Mouse (Mus musculus) intestine, embryonic 16.5 days (tissue): ENCODE data around the gene Mipol1. TPM values are rescaled to one million over a fixed set of nuclear protein-coding genes. Genes with fewer than 3 reads are reported as not detected.
A peak's percentile ranks its signal among the peaks of the same experiment; 100 is the strongest.

Experiments
- ATAC-seq: fragments of 200-750 bp; cut with Nextera tagmentation; 2 replicates; pipeline ENCODE4 v1.8.0; 2017; ENCODE audit warnings: moderate TSS enrichment, moderate library complexity
- H3K27ac ChIP-seq: fragments of 300-500 bp; sonication (generic); 2 replicates; pipeline ENCODE4 v1.5.1; 2014; ENCODE audit warnings: mild to moderate bottlenecking, low read length
- H3K27me3 ChIP-seq: fragments of 300-500 bp; sonication (generic); replicated peaks from 2 replicates; pipeline ENCODE4 v1.6.1; 2014; ENCODE audit warnings: low read length, control low read depth, mixed read lengths; ENCODE audit not compliant: control insufficient read depth, insufficient read depth
- H3K36me3 ChIP-seq: fragments of 300-500 bp; sonication (generic); 2 replicates; pipeline ENCODE4 v1.6.1; 2014; ENCODE audit warnings: low read length, control low read depth; ENCODE audit not compliant: control insufficient read depth, insufficient read depth
- H3K4me1 ChIP-seq: fragments of 300-500 bp; sonication (generic); 2 replicates; pipeline ENCODE4 v1.6.1; 2014; ENCODE audit warnings: low read length, control low read depth, mixed read lengths; ENCODE audit not compliant: control insufficient read depth, insufficient read depth
- H3K4me2 ChIP-seq: fragments of 300-500 bp; sonication (generic); 2 replicates; pipeline ENCODE4 v1.6.1; 2014; ENCODE audit warnings: low read depth, low read length, control low read depth
- H3K4me3 ChIP-seq: fragments of 300-500 bp; sonication (generic); 2 replicates; pipeline ENCODE4 v1.5.1; 2014; ENCODE audit warnings: mild to moderate bottlenecking, low read length
- H3K9ac ChIP-seq: fragments of 300-500 bp; sonication (generic); 2 replicates; pipeline ENCODE4 v1.6.1; 2014; ENCODE audit warnings: low read depth, low read length
- H3K9me3 ChIP-seq: fragments of 300-500 bp; sonication (generic); 2 replicates; pipeline ENCODE4 v1.6.1; 2016; ENCODE audit warnings: low read length, control low read depth; ENCODE audit not compliant: control insufficient read depth
- WGBS: fragments of 180-500 bp; shearing (Covaris S2); extraction: QIAGEN DNeasy Blood & Tissue Kit; methylation state at CpG from one replicate; pipeline ENCODE4 v1.1.7; 2014; 5-methylcytosine and 5-hydroxymethylcytosine counted together
- polyA plus RNA-seq: library from polyadenylated mRNA; unstranded; fragments of >200 nt; fragmentation: Nextera tagmentation; extraction: Ambion mirVana; gene quantifications from 2 replicates; pipeline ENCODE4 v1.2.1, GENCODE M21; 2015

The Mipol1 gene
- polyA plus RNA-seq, 1 experiment from 2014 or later, result 9.9 TPM

- peaks cover 4% of the 10 kb centered on the region; the same call in 1 of the 2 replicates for H3K4me1 ChIP-seq
- WGBS, result 44% methylated on average over 10 of the region's 10 CpGs
- ATAC-seq, result peak; percentile 87
- H3K9ac ChIP-seq, result no peak overlapping the region
- no peaks in the 10 kb centered on the region for H3K36me3 ChIP-seq
- H3K4me3 ChIP-seq, result no peak overlapping the region
- H3K9me3 ChIP-seq, result no peaks in the 10 kb centered on the region
- H3K27me3 ChIP-seq, result no peaks in the 10 kb centered on the region
- no peak overlapping the region for H3K27ac ChIP-seq
- 0 out of 2 replicates have a peak overlapping the region, but pooled peaks have one; percentile 16 for H3K4me2 ChIP-seq
Observed at GRCm38 (mm10) chr12:57444281-57444903, 214.2 kb downstream of the Mipol1 start.

- Histone ChIP-seq H3K9ac (no peak overlapping the region), H3K9me3 (no peaks in the 10 kb centered on the region), H3K27me3 (no peaks in the 10 kb centered on the region), H3K4me3 (no peak overlapping the region), H3K4me2 (no peak overlapping the region), H3K27ac (no peak overlapping the region; the same call in 1 of the 2 replicates), H3K36me3 (no peaks in the 10 kb centered on the region), H3K4me1 (peaks cover 4% of the 10 kb centered on the region; the same call in 1 of the 2 replicates)
- no peak for ATAC-seq
- WGBS, result 54% methylated on average over 3 of the region's 3 CpGs
Observed at GRCm38 (mm10) chr12:57447331-57447730, 217.1 kb downstream of the Mipol1 start.

DNA sequence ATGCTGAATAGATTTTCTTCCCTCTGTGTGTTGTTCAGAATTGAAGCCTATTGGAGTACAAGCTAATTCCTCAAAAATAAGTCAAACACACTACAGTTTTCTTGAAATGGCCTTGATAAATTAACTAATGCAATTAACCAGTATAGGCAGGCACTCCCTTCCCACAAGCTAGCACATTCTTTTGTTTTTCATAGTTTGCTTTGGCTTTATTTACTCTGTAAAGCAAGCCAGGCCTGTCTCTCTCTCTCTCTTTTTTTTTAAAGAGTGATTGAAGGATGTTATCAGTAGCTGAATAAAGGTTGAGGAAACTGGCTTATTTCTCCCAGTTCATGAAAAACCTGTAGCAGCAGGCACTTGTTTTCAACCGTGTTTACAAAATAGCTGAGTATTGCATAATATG, 219.1 kb downstream of the Mipol1 start:
- H3K4me2 ChIP-seq, result no peak overlapping the region
- no peaks in the 10 kb centered on the region for H3K9me3 ChIP-seq
- no peak overlapping the region for H3K4me3 ChIP-seq
- H3K27ac ChIP-seq, result no peak overlapping the region
- no peak overlapping the region for H3K9ac ChIP-seq
- no peak for ATAC-seq
- 58% methylated on average over 1 of the region's 1 CpGs for WGBS
- H3K36me3 ChIP-seq, result no peaks in the 10 kb centered on the region
- peaks cover 4% of the 10 kb centered on the region; the same call in 1 of the 2 replicates for H3K4me1 ChIP-seq
- H3K27me3 ChIP-seq, result no peaks in the 10 kb centered on the region

GRCm38 (mm10) chr12:57450017-57450583, 219.9 kb downstream of the Mipol1 start:
- Histone ChIP-seq H3K9ac (no peak overlapping the region), H3K4me1 (peaks cover 4% of the 10 kb centered on the region; the same call in 1 of the 2 replicates), H3K9me3 (no peaks in the 10 kb centered on the region), H3K36me3 (no peaks in the 10 kb centered on the region), H3K4me2 (no peak overlapping the region), H3K27ac (no peak overlapping the region), H3K4me3 (no peak overlapping the region), H3K27me3 (no peaks in the 10 kb centered on the region)
- no peak for ATAC-seq
- 84% methylated on average over 5 of the region's 5 CpGs for WGBS

DNA sequence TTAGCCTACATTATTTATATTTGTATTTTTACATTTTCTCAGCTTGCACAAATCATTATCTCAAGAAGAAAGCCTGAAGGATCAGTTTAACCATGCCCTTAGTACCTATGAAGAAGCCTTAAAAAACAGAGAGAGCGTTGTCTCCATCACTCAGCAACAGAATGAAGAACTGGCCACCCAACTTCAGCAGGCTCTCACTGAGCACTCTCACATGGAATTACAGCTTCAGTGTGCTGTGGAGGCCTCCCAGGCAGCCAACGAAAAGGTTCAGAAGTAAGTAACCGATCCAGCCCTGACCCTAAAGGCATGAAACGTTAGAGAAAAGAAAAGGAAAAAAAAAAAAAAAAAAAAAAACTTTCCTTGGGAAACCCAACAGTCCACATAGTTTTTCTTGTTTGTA, 226.7 kb downstream of the Mipol1 start:
- 42% methylated on average over 4 of the region's 4 CpGs for WGBS
- H3K4me3 ChIP-seq, result no peak overlapping the region

DNA sequence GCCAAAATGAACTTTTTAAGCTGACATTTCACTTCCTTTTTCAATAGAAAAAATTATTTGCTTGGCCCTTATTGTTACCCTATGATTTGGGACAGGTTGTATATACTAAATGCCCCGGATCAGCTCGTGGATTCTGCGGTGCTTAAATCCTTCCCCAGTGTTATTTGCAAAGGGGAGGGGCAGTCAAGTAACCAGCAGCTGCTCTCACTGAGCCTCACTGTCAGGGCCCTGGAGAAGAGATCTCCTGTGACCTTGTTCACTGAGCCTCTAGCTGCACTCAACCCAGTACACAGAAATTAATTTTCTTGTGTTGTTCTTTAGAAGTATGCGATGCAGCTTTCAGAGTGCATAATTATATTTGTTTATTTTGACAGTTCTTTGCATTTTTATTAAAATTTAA, 227.1 kb downstream of the Mipol1 start:
- WGBS, result 26% methylated on average over 4 of the region's 4 CpGs
- Histone ChIP-seq H3K27me3 (no peaks in the 10 kb centered on the region), H3K4me3 (no peak overlapping the region), H3K9me3 (no peaks in the 10 kb centered on the region), H3K9ac (no peak overlapping the region), H3K27ac (no peak overlapping the region), H3K36me3 (no peaks in the 10 kb centered on the region), H3K4me2 (no peak overlapping the region), H3K4me1 (no peaks in the 10 kb centered on the region)
- ATAC-seq, result no peak

More for the DNA sequence above, 226.7 kb downstream of the Mipol1 start:
- no peak overlapping the region for H3K27ac ChIP-seq
- H3K4me2 ChIP-seq, result no peak overlapping the region
- no peaks in the 10 kb centered on the region for H3K36me3 ChIP-seq
- H3K27me3 ChIP-seq, result no peaks in the 10 kb centered on the region
- no peaks in the 10 kb centered on the region for H3K9me3 ChIP-seq
- ATAC-seq, result no peak
- H3K9ac ChIP-seq, result no peak overlapping the region
- H3K4me1 ChIP-seq, result no peaks in the 10 kb centered on the region

GRCm38 (mm10) chr12:57464520-57465334, 234.5 kb downstream of the Mipol1 start:
- Histone ChIP-seq H3K4me2 (no peak overlapping the region), H3K27me3 (no peaks in the 10 kb centered on the region), H3K9ac (no peak overlapping the region), H3K36me3 (no peaks in the 10 kb centered on the region), H3K27ac (no peak overlapping the region), H3K9me3 (no peaks in the 10 kb centered on the region), H3K4me3 (no peak overlapping the region), H3K4me1 (no peaks in the 10 kb centered on the region; the same call in 1 of the 2 replicates)
- no peak for ATAC-seq
- 71% methylated on average over 12 of the region's 12 CpGs for WGBS

- no peaks in the 10 kb centered on the region for H3K4me1 ChIP-seq
- WGBS, result 88% methylated on average over 8 of the region's 8 CpGs
- no peaks in the 10 kb centered on the region for H3K9me3 ChIP-seq
- no peaks in the 10 kb centered on the region for H3K27me3 ChIP-seq
- no peak overlapping the region for H3K27ac ChIP-seq
- H3K4me3 ChIP-seq, result no peak overlapping the region
- no peaks in the 10 kb centered on the region for H3K36me3 ChIP-seq
- H3K9ac ChIP-seq, result no peak overlapping the region
- no peak overlapping the region for H3K4me2 ChIP-seq
- ATAC-seq, result no peak
Observed at GRCm38 (mm10) chr12:57471786-57472185, 241.6 kb downstream of the Mipol1 start.

- ATAC-seq, result no peak
- Histone ChIP-seq H3K27ac (no peak overlapping the region), H3K4me2 (no peak overlapping the region), H3K9me3 (no peaks in the 10 kb centered on the region), H3K4me3 (no peak overlapping the region), H3K36me3 (no peaks in the 10 kb centered on the region), H3K4me1 (no peaks in the 10 kb centered on the region), H3K9ac (no peak overlapping the region), H3K27me3 (no peaks in the 10 kb centered on the region)
- WGBS, result 78% methylated on average over 3 of the region's 3 CpGs
Observed at GRCm38 (mm10) chr12:57476876-57477275, 246.6 kb downstream of the Mipol1 start.
